Mouse (Mus musculus) adipose tissue, adult 10 weeks (tissue): ENCODE results near the gene Serpina9. TPM values are rescaled to one million over a fixed set of nuclear protein-coding genes. Genes with fewer than 3 reads are reported as not detected.

Experiments used
- polyA plus RNA-seq: library from polyadenylated mRNA; stranded (reverse); fragments of 350-450 nt; fragmentation: Illumina TruSeq; extraction: RNeasy Lipid Tissue Mini Kit (QIAGEN cat#74804); gene quantifications from one replicate; pipeline ENCODE4 v1.2.3, GENCODE M21; 2014; ENCODE audit warnings: low read depth, low replicate concordance

Serpina9 gene
- not detected for polyA plus RNA-seq

GRCm38 (mm10) chr12:104013620-104014019 is at the start of gene Serpina9:
Serpina9 (minus strand) TSS chr12:104013755.

GRCm38 (mm10) chr12:104044343-104044742 is 30.8 kb upstream of the Serpina9 start, which contains the start of gene Serpina12:
Serpina12 (minus strand) TSS chr12:104044443.

GRCm38 (mm10) chr12:103989857-103990256 is 23.7 kb downstream of the Serpina9 start, which contains the start of gene Serpina11:
Serpina11 (minus strand) TSS chr12:103989957.

GRCm38 (mm10) chr12:103958798-103959197 is 54.8 kb downstream of the Serpina9 start, which contains the start of gene Serpina1e:
Serpina1e (minus strand) TSS chr12:103958975.

Other genes with a start within 250 kb of the Serpina9 start
- gene Serpina1d, start 240.2 kb downstream of the Serpina9 start, polyA plus RNA-seq = 0.46 TPM
- 0.24 TPM for gene Serpina1b, start 183.4 kb downstream of the Serpina9 start, polyA plus RNA-seq
- 0.52 TPM for gene Serpina1a, start 150.2 kb downstream of the Serpina9 start, polyA plus RNA-seq
- gene Serpina1c, start 108.9 kb downstream of the Serpina9 start, polyA plus RNA-seq = not detected
- gene Serpina1e, start 54.8 kb downstream of the Serpina9 start, polyA plus RNA-seq = not detected
- gene Serpina11, start 23.8 kb downstream of the Serpina9 start, polyA plus RNA-seq = not detected
- not detected for gene Serpina12, start 30.7 kb upstream of the Serpina9 start, polyA plus RNA-seq
- gene Serpina5, start 87.4 kb upstream of the Serpina9 start, polyA plus RNA-seq = 2.0 TPM
- gene Serpina3a, start 99.0 kb upstream of the Serpina9 start, polyA plus RNA-seq = 0.69 TPM
- 2.8 TPM for gene Serpina3b, start 114.2 kb upstream of the Serpina9 start, polyA plus RNA-seq
- 69.9 TPM for gene Serpina3c, start 140.1 kb upstream of the Serpina9 start, polyA plus RNA-seq
- 0.61 TPM for gene Serpina3f, start 200.8 kb upstream of the Serpina9 start, polyA plus RNA-seq
- 3.7 TPM for gene Serpina3g, start 222.5 kb upstream of the Serpina9 start, polyA plus RNA-seq
- 0.86 TPM for gene Serpina3i, start 249.4 kb upstream of the Serpina9 start, polyA plus RNA-seq